Mouse (Mus musculus) erythroblast, embryonic 14.5 days (primary cell): Measurements from ENCODE around the gene Gdpgp1.
A peak's percentile ranks its signal among the peaks of the same experiment; 100 is the strongest.

Experiments used
- GATA1 ChIP-seq: IDR thresholded peaks from 2 replicates; pipeline ENCODE4 v1.6.1; 2012; ENCODE audit warnings: low read length, inconsistent platforms, mixed read lengths
- TAL1 ChIP-seq: IDR thresholded peaks from 3 replicates; pipeline ENCODE4 v1.6.1; 2012; ENCODE audit warnings: low read length, inconsistent platforms, mixed read lengths

DNA sequence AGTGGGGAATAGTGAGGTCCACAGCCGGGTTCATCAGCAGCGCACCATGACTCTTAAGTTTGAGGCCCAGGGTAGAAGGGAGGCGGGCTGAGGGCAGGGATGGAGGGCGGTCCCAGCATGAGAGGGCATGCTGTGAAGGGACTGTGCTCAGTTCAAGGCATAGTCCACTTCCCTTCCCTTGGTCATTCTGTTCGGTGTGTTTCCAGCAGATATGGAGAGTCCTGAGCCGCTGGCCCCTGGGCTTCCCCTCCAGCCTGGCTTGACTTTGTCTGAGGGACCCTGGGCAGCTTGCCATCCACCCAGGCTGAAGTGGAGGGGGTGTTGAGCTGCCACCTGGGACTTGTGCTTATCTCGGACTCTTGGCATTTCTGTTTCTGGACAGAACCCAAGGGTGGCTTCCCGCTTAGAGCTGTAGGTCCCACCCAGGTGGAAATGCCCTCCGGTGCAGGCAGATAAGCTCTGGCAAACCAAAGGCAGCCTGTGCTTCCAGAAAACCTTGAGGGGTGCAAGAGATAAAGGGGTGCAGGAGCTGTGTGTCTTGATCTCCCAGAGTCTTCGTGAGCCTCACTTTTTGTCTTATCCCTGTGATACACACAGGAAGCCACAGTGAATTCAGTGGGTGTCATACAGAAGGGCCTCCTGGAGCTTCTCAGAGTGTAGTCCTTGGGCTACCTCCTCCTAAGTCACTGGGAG is 23.8 kb upstream of the Gdpgp1 start:
- peak; percentile 87 for TF ChIP-seq TAL1
- TF ChIP-seq GATA1, result peak; percentile 98
